Mouse (Mus musculus) CH12.LX (cell line): ENCODE data around the gene Nacc1.

Experiments used
- CHD1 ChIP-seq: IDR thresholded peaks from 2 replicates; pipeline ENCODE4 v1.6.1; 2012; ENCODE audit warnings: low read depth, low read length, improper control_type of control experiment, inconsistent platforms
- CTCF ChIP-seq, 2 experiments: IDR thresholded peaks in 1 of 2; conservative IDR thresholded peaks in 1 of 2; 2 replicates each; pipeline ENCODE4 v1.5.1; 2011 to 2012; ENCODE audit warnings: low read depth in 2 of 2, low read length in 2 of 2, improper control_type of control experiment in 1 of 2, inconsistent platforms in 1 of 2, mild to moderate bottlenecking in 1 of 2, moderate library complexity in 1 of 2
- E2F4 ChIP-seq: IDR thresholded peaks from 2 replicates; pipeline ENCODE4 v1.6.1; 2011; ENCODE audit warnings: low read depth, low read length, improper control_type of control experiment; ENCODE audit not compliant: insufficient replicate concordance
- MAX ChIP-seq: IDR thresholded peaks from 2 replicates; pipeline ENCODE4 v1.6.1; 2011; ENCODE audit warnings: low read length, improper control_type of control experiment
- POLR2A ChIP-seq: IDR thresholded peaks from 2 replicates; pipeline ENCODE4 v1.6.1; 2011; ENCODE audit warnings: low read depth, mild to moderate bottlenecking, improper control_type of control experiment, low read length
- POLR2AphosphoS2 ChIP-seq: IDR thresholded peaks from 2 replicates; pipeline ENCODE4 v1.6.1; 2011; ENCODE audit warnings: low read depth, low read length, improper control_type of control experiment
- USF2 ChIP-seq: conservative IDR thresholded peaks from 2 replicates; pipeline ENCODE4 v1.6.1; 2011; ENCODE audit warnings: low read depth, low read length, improper control_type of control experiment
- ZC3H11A ChIP-seq: IDR thresholded peaks from 2 replicates; pipeline ENCODE4 v1.6.1; 2012; ENCODE audit warnings: low read depth, mild to moderate bottlenecking, inconsistent platforms, low read length, improper control_type of control experiment
- ZMIZ1 ChIP-seq: IDR thresholded peaks from 2 replicates; pipeline ENCODE4 v1.6.1; 2012; ENCODE audit warnings: low read depth, mild to moderate bottlenecking, inconsistent platforms, low read length, improper control_type of control experiment
- ZNF384 ChIP-seq: IDR thresholded peaks from 2 replicates; pipeline ENCODE4 v1.6.1; 2012; ENCODE audit warnings: low read depth, low read length, improper control_type of control experiment, inconsistent platforms

- TF ChIP-seq MAX (no peak), POLR2A (no peak), CTCF (conservative IDR thresholded peaks at IDR 0.05 in 1 of 2, IDR thresholded peaks at IDR 0.05 in 1 of 2; ENCODE audit: low read depth in 2 of 2, low read length in 2 of 2) (no peak), POLR2AphosphoS2 (no peak), ZMIZ1 (no peak), USF2 (no peak), CHD1 (no peak), ZNF384 (no peak), ZC3H11A (no peak), E2F4 (no peak)
Observed at GRCm38 (mm10) chr8:84712759-84713120, 25.1 kb upstream of the Nacc1 start.
